Mouse (Mus musculus) heart, embryonic 12.5 days (tissue): ENCODE measurements around the gene Rps6ka5. TPM values are rescaled to one million over a fixed set of nuclear protein-coding genes. Genes with fewer than 3 reads are reported as not detected.
A peak's percentile ranks its signal among the peaks of the same experiment; 100 is the strongest.

Experiments
- ATAC-seq: fragments of 200-750 bp; cut with Nextera tagmentation; 2 replicates; pipeline ENCODE4 v1.8.0; 2017; ENCODE audit warnings: moderate TSS enrichment, moderate library complexity; ENCODE audit not compliant: insufficient number of reproducible peaks, low FRiP score
- H3K27ac ChIP-seq: fragments of 300-500 bp; sonication (generic); 2 replicates; pipeline ENCODE4 v1.5.1; 2016; ENCODE audit warnings: mild to moderate bottlenecking, moderate library complexity; ENCODE audit not compliant: poor library complexity, severe bottlenecking
- H3K27me3 ChIP-seq: fragments of 300-500 bp; sonication (generic); replicated peaks from 2 replicates; pipeline ENCODE4 v1.6.1; 2016; ENCODE audit warnings: mild to moderate bottlenecking, moderate library complexity
- H3K36me3 ChIP-seq: fragments of 300-500 bp; sonication (generic); 2 replicates; pipeline ENCODE4 v1.6.1; 2016; ENCODE audit warnings: mild to moderate bottlenecking, moderate library complexity
- H3K4me1 ChIP-seq: fragments of 300-500 bp; sonication (generic); replicated peaks from 2 replicates; pipeline ENCODE4 v1.6.1; 2016; ENCODE audit warnings: mild to moderate bottlenecking
- H3K4me2 ChIP-seq: fragments of 300-500 bp; sonication (generic); 2 replicates; pipeline ENCODE4 v1.6.1; 2016; ENCODE audit warnings: mild to moderate bottlenecking, moderate library complexity
- H3K4me3 ChIP-seq: fragments of 300-500 bp; sonication (generic); 2 replicates; pipeline ENCODE4 v1.5.1; 2016; ENCODE audit warnings: mild to moderate bottlenecking
- H3K9ac ChIP-seq: fragments of 300-500 bp; sonication (generic); 2 replicates; pipeline ENCODE4 v1.6.1; 2016; ENCODE audit warnings: mild to moderate bottlenecking, moderate library complexity
- H3K9me3 ChIP-seq: fragments of 300-500 bp; sonication (generic); replicated peaks from 2 replicates; pipeline ENCODE4 v1.6.1; 2016; ENCODE audit warnings: mild to moderate bottlenecking, moderate library complexity
- WGBS: fragments of 180-500 bp; shearing (Covaris S2); methylation state at CpG from one replicate; pipeline ENCODE4 v1.1.7; 2016; 5-methylcytosine and 5-hydroxymethylcytosine counted together
- polyA plus RNA-seq: library from polyadenylated mRNA; unstranded; fragments of >200 nt; fragmentation: Nextera tagmentation; extraction: Ambion mirVana; gene quantifications from 2 replicates; pipeline ENCODE4 v1.2.1, GENCODE M21; 2016

Rps6ka5 gene
- polyA plus RNA-seq, 1 experiment from 2014 or later: 5.4 TPM

- WGBS: 53% methylated on average over 1 of the region's 1 CpGs
- Histone ChIP-seq H3K4me2 (no peak overlapping the region), H3K9me3 (no peaks in the 10 kb centered on the region), H3K4me1 (no peaks in the 10 kb centered on the region), H3K36me3 (no peaks in the 10 kb centered on the region), H3K27me3 (no peaks in the 10 kb centered on the region), H3K4me3 (no peak overlapping the region), H3K27ac (no peak overlapping the region), H3K9ac (no peak overlapping the region)
- ATAC-seq: no peak
These were observed 26.2 kb upstream of the Rps6ka5 start for GRCm38 (mm10) chr12:100752977-100753376.

DNA sequence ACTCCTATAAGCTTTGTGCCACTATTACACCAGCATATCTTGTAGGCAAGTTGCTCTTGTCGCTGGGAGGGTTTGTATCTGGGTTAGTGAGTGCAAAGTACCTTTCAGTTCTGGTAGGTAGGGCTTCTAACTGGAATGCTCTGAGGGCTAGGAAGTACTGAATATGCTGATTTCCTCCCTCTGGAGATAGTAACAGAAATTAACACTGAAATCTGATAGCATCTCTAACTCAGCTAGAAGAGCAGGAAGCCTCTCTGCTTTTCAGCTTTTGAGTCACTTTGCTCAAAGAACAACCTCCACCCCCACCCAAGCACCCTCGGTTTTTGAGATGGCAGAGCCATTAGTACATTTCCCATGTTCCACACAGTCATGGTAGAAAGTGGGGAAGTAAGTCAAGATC, 15.7 kb upstream of the Rps6ka5 start:
- 50% methylated on average over 2 of the region's 2 CpGs for WGBS
- H3K27ac ChIP-seq: no peak overlapping the region
- no peaks in the 10 kb centered on the region for H3K27me3 ChIP-seq
- ATAC-seq: no peak
- no peaks in the 10 kb centered on the region for H3K9me3 ChIP-seq
- H3K4me1 ChIP-seq: no peaks in the 10 kb centered on the region
- no peaks in the 10 kb centered on the region for H3K36me3 ChIP-seq
- no peak overlapping the region for H3K4me2 ChIP-seq
- no peak overlapping the region for H3K4me3 ChIP-seq
- no peak overlapping the region for H3K9ac ChIP-seq

DNA sequence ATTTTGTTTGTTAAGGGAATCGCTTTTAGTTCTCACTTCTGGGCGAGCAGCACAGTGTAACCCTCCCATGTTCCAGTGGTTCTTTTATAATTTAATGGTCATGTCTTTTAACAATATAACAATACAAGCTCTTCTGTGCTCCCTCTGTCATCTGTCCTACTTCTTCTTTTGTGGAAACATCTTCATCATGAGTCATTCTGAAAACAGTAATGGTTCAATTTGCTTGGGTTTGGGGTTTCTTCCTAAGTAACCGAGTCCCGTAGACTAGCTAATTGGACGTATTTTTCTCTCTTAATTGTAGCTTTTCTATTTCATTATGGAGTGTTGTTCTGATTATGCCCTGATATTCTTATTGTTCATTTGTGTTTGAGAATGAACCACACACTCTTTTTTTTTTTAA, 13.5 kb upstream of the Rps6ka5 start:
- Histone ChIP-seq H3K27ac (no peak overlapping the region), H3K4me1 (no peaks in the 10 kb centered on the region), H3K4me2 (no peak overlapping the region), H3K4me3 (no peak overlapping the region), H3K27me3 (no peaks in the 10 kb centered on the region), H3K36me3 (no peaks in the 10 kb centered on the region), H3K9me3 (no peaks in the 10 kb centered on the region), H3K9ac (no peak overlapping the region)
- WGBS: 84% methylated on average over 5 of the region's 5 CpGs
- no peak for ATAC-seq

DNA sequence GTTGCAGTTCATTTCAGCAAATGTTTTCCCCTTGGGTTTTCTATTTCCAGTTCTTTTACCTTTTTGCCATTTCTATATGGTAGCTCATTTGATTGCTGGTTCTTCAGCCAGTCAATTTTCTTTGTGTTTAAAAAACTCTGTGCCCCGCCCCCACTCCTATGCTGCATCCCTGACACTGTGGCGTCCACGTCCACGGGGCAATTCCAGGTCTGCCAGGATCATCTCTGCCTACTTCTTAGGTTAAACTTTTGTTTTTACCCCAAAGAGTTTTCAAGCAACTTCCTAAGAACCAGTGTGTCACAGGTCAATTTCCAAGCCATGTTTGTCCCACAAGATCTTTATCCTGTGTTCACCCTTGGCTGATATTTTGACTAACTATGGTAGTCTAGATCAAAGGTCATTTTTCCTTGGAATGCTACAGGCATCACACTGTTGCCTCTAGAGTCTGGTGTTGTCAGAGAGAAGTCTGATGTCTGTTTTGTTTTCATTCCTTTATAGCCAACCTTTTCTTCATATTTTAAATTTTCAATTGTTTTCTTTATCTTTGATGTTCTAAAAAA, 12.3 kb upstream of the Rps6ka5 start:
- ATAC-seq: no peak
- Histone ChIP-seq H3K27me3 (no peaks in the 10 kb centered on the region), H3K9me3 (no peaks in the 10 kb centered on the region), H3K4me2 (no peak overlapping the region), H3K9ac (no peak overlapping the region), H3K4me1 (no peaks in the 10 kb centered on the region), H3K27ac (no peak overlapping the region), H3K4me3 (no peak overlapping the region), H3K36me3 (no peaks in the 10 kb centered on the region)
- 74% methylated on average over 4 of the region's 4 CpGs for WGBS

- ATAC-seq: no peak
- no peak overlapping the region for H3K4me3 ChIP-seq
- WGBS: 65% methylated on average over 3 of the region's 3 CpGs
- H3K27me3 ChIP-seq: no peaks in the 10 kb centered on the region
- no peak overlapping the region for H3K9ac ChIP-seq
- no peaks in the 10 kb centered on the region for H3K36me3 ChIP-seq
- H3K4me2 ChIP-seq: no peak overlapping the region
- H3K9me3 ChIP-seq: no peaks in the 10 kb centered on the region
- H3K27ac ChIP-seq: no peak overlapping the region
- no peaks in the 10 kb centered on the region for H3K4me1 ChIP-seq
These were observed 11.7 kb upstream of the Rps6ka5 start for GRCm38 (mm10) chr12:100738498-100738897.

GRCm38 (mm10) chr12:100735581-100735980, 8.8 kb upstream of the Rps6ka5 start:
- 84% methylated on average over 2 of the region's 2 CpGs for WGBS
- no peak for ATAC-seq
- no peak overlapping the region for H3K27ac ChIP-seq
- H3K4me2 ChIP-seq: no peak overlapping the region
- no peaks in the 10 kb centered on the region for H3K36me3 ChIP-seq
- H3K9me3 ChIP-seq: no peaks in the 10 kb centered on the region
- H3K4me1 ChIP-seq: no peaks in the 10 kb centered on the region
- no peaks in the 10 kb centered on the region for H3K27me3 ChIP-seq
- no peak overlapping the region for H3K4me3 ChIP-seq
- no peak overlapping the region for H3K9ac ChIP-seq

- H3K9me3 ChIP-seq: no peaks in the 10 kb centered on the region
- H3K36me3 ChIP-seq: no peaks in the 10 kb centered on the region
- no peak overlapping the region for H3K4me3 ChIP-seq
- H3K4me2 ChIP-seq: no peak overlapping the region
- H3K4me1 ChIP-seq: no peaks in the 10 kb centered on the region
- ATAC-seq: no peak
- H3K27me3 ChIP-seq: no peaks in the 10 kb centered on the region
- no peak overlapping the region for H3K27ac ChIP-seq
- H3K9ac ChIP-seq: no peak overlapping the region
- WGBS: 66% methylated on average over 5 of the region's 5 CpGs
These were observed 8.4 kb upstream of the Rps6ka5 start for GRCm38 (mm10) chr12:100735156-100735555.

DNA sequence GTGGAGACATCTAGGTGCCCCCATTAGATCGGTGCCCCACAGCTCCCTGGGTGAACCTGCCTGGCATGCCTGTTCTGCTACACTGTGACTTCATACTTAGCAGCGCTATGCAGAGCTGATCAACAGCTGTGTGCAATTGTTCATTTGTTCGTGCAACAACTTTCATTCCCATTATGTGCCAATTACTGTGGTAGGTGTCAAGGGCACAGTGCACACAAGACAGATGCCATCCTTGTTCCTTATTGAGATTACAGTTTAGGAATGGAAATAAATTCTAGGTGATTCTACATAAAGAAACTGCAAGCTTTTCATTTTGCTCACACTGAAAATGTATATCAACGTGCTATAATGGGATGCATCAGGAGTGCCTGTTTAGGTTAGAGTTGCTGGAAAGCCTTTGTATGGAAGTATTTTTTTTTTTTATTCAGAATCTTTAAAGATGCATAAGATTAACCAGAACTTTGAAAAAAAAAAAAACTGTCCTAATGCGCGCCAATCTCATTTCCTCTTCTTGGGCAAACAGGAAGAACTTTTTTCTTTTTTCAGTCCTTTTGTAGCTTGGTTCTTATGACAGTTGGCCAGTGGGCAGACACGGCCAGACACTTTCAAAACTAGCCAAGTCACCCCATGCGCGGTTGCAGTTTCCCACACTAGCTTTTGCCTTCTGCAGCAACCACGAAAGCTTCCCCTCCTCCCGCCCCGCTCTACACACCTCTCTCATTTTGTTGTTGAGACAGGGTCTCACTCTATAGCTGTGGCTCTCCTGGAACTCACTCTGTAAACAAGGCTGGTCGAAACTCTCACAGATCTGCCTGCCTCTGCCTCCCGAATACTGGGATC, 2.1 kb upstream of the Rps6ka5 start:
- no peaks in the 10 kb centered on the region for H3K9me3 ChIP-seq
- 62% methylated on average over 14 of the region's 14 CpGs for whole genome bisulfite sequencing

GRCm38 (mm10) chr12:100727891-100728290, 1.1 kb upstream of the Rps6ka5 start:
- no peaks in the 10 kb centered on the region for H3K36me3 ChIP-seq
- ATAC-seq: no peak
- no peak overlapping the region for H3K4me3 ChIP-seq
- H3K9ac ChIP-seq: no peak overlapping the region
- H3K27me3 ChIP-seq: no peaks in the 10 kb centered on the region
- 36% methylated on average over 7 of the region's 7 CpGs for WGBS
- peaks cover 5% of the 10 kb centered on the region for H3K4me1 ChIP-seq
- no peak overlapping the region for H3K27ac ChIP-seq
- H3K9me3 ChIP-seq: no peaks in the 10 kb centered on the region
- no peak overlapping the region for H3K4me2 ChIP-seq

More for the DNA sequence above, 2.1 kb upstream of the Rps6ka5 start:
- Histone ChIP-seq H3K4me1 (peaks cover 2% of the 10 kb centered on the region), H3K9ac (no peak overlapping the region), H3K27ac (no peak overlapping the region), H3K36me3 (no peaks in the 10 kb centered on the region), H3K27me3 (no peaks in the 10 kb centered on the region), H3K4me3 (no peak overlapping the region), H3K4me2 (no peak overlapping the region)
- no peak for ATAC-seq

- Histone ChIP-seq H3K27ac (no peak overlapping the region), H3K9ac (no peak overlapping the region)
- 5% methylated on average over 17 of the region's 17 CpGs for WGBS
These were observed 1.4 kb downstream of the Rps6ka5 start for GRCm38 (mm10) chr12:100725458-100725786.

GRCm38 (mm10) chr12:100724606-100725457, 2.0 kb downstream of the Rps6ka5 start:
- Histone ChIP-seq H3K9me3 (no peaks in the 10 kb centered on the region), H3K4me3 (peak overlapping the region; percentile 74), H3K27ac (peak overlapping the region; percentile 95), H3K36me3 (no peaks in the 10 kb centered on the region), H3K27me3 (no peaks in the 10 kb centered on the region), H3K4me1 (peaks cover 5% of the 10 kb centered on the region), H3K4me2 (peak overlapping the region; percentile 89), H3K9ac (peak overlapping the region; percentile 82)
- WGBS: under 1% methylated on average over 83 of the region's 85 CpGs
- ATAC-seq: peak; percentile 99

More at GRCm38 (mm10) chr12:100725458-100725786, 1.4 kb downstream of the Rps6ka5 start:
- H3K36me3 ChIP-seq: no peaks in the 10 kb centered on the region
- H3K4me2 ChIP-seq: peak overlapping the region; percentile 89
- peaks cover 5% of the 10 kb centered on the region for H3K4me1 ChIP-seq
- H3K4me3 ChIP-seq: peak overlapping the region; percentile 74
- H3K27me3 ChIP-seq: no peaks in the 10 kb centered on the region
- ATAC-seq: no peak
- H3K9me3 ChIP-seq: no peaks in the 10 kb centered on the region
